Mouse (Mus musculus) Muller cell, postnatal 12 days (primary cell): ENCODE measurements at regions not wholly inside any gene's neighbourhood (a gene's known extent, or its start where the extent isn't known, plus 50 kb on each side); places are given as distances from the start of the nearest gene placed in this dataset.

Experiments used
- DNase-seq: peaks from one replicate; pipeline ENCODE4 v3.0.0-alpha.2; 2015; ENCODE audit errors: inconsistent ontology term

DNA sequence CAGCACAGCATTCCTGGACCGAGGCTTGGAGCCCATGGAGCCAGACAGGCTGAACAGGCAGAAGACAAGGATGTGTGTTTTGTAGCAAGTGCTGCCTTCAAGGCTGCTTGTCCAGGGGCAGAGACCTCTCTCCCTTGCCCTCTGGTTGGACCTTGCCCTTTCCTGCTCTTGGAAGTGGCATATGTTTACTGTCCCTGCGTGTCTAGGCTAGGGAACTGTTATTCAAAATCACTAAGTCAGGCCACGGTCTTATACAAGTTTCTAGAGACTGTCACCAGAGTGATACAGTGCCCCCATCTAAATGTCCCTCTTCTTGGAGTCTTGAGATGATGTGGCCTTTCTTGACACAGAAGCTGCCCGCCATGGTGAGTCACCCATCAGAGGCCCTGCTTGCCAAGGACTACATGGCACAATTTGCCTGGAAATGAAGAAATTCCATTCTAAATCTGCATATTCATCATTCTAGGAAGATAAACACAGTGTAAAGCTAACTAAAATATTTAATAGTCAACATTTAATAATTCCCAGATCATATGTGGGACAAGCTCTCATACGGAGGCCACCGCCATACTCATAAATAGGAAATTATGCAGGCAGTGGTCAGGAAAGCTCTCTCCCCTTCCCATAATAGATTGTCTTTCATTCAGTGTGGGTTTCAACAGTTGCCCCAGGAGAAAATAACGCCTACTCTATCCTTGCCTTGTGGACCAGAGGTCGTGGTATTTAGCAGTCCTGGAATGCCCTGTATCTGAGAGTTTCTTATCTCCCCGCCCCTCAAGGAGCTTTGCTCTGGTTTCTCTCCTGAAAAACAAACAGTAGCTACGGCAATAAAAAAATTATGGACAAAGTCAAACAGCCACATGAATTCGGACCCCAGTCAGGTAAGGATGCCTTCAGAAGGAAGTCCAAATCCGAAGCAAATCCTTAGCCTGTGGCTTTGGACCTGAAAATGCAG, 50.9 kb upstream of the Lmo4 start:
- peak; percentile 48 for DNase-seq
